ENCODE assay signal across 27 mouse cellular contexts in the genomic region with DNA sequence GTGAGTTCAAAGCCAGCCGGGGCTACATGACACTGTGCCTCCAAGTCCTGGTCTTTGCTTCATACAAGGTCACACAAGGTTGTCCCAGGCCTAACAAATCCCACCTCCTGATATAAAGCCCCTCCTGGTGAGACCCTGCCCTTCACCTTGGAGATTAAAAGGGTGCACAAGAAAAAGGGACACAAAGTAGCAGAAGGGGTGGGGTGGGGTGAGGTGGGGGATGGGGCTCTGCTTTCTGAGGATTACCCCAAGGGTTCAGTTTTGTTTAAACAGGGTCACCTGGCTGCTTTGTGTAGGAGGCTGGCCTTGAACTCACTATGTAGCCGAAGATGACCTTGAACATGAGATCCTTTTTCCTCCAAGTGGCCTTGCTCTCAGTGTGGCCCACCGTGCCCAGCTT. TPM values are rescaled to one million over a fixed set of nuclear protein-coding genes. Genes with fewer than 3 reads are reported as not detected.
"Had no signal": no experiment of that assay in that cellular context is flagged by ENCODE, and none has a peak within 500 bp of the region (broad histone marks: within the 10 kb centered on the region; RNA-seq: fewer than 3 reads in every experiment).

No protein-coding gene starts in this region.

- H3K36me3 ChIP-seq: heart, embryonic 10.5 days; heart, embryonic 12.5 days; hindbrain, embryonic 10.5 days; hindbrain, embryonic 12.5 days; hindbrain, embryonic 15.5 days; kidney, embryonic 15.5 days; limb, embryonic 12.5 days; liver, embryonic 13.5 days had no signal

- ATAC-seq: hindbrain, postnatal 0 days; intestine, embryonic 16.5 days had no signal

- H3K4me2 ChIP-seq: heart, embryonic 12.5 days; hindbrain, embryonic 12.5 days; hindbrain, embryonic 15.5 days; kidney, embryonic 15.5 days; limb, embryonic 12.5 days; liver, embryonic 11.5 days; liver, embryonic 13.5 days had no signal

- H3K9me3 ChIP-seq: heart, embryonic 10.5 days; heart, embryonic 12.5 days; hindbrain, embryonic 10.5 days; hindbrain, embryonic 12.5 days; hindbrain, embryonic 15.5 days; kidney, embryonic 15.5 days; limb, embryonic 12.5 days; liver, embryonic 13.5 days had no signal

- H3K27ac ChIP-seq: gastrocnemius, adult 2 months; heart, embryonic 10.5 days; hindbrain, embryonic 10.5 days; hindbrain, embryonic 12.5 days; hindbrain, embryonic 15.5 days; hindbrain, postnatal 0 days; kidney, embryonic 15.5 days; kidney, postnatal 0 days; limb, embryonic 12.5 days; liver, embryonic 13.5 days had no signal

- DNase-seq: gastrocnemius, adult 2 months; gastrocnemius, postnatal 10 days; gastrocnemius, postnatal 25 days; heart, adult 18-20 months; heart, postnatal 10 days; heart, postnatal 4 days; kidney, adult 11 months; kidney, adult 2 months; kidney, adult 9 months; kidney, postnatal 14 days; kidney, postnatal 36 days; layer of hippocampus, adult 9-11 months; layer of hippocampus, postnatal 36 days; left cerebral cortex, postnatal 4 days; liver; liver, embryonic 13.5 days had no signal

- H3K4me3 ChIP-seq: gastrocnemius, adult 2 months; heart, embryonic 10.5 days; heart, embryonic 12.5 days; hindbrain, embryonic 10.5 days; hindbrain, embryonic 12.5 days; hindbrain, embryonic 15.5 days; kidney, embryonic 15.5 days; limb, embryonic 12.5 days; liver, embryonic 13.5 days had no signal

- H3K9ac ChIP-seq: heart, embryonic 12.5 days; hindbrain, embryonic 12.5 days; hindbrain, embryonic 15.5 days; kidney, embryonic 15.5 days; limb, embryonic 12.5 days; liver, embryonic 13.5 days had no signal

RNA-seq across cellular contexts. Expression of a gene that starts 2.7 kb away (rescaled TPM):
- polyA plus RNA-seq: heart, embryonic 10.5 days; limb, embryonic 12.5 days had no signal
